Mouse (Mus musculus) ovary, postnatal 10 days (tissue): ENCODE measurements around the gene Cx3cr1.
A peak's percentile ranks its signal among the peaks of the same experiment; 100 is the strongest.
"Not testable (repeated sequence)": the region's sequence is repeated elsewhere in the genome, so short reads cannot be mapped to it uniquely, and the experiment has no call there.

ENCODE experiments used
- DNase-seq: peaks from one replicate; pipeline ENCODE4 v3.0.0; 2022; ENCODE audit warnings: low spot score

Gene Cx3cr1

GRCm38 (mm10) chr9:120069779-120070178 lies at the start of gene Cx3cr1:
TSS of gene Cx3cr1 (minus strand) at chr9:120069879.
- DNase-seq = no peak

- DNase-seq = no peak
Observed at GRCm38 (mm10) chr9:120118212-120118611, 48.5 kb upstream of the Cx3cr1 start.

DNA sequence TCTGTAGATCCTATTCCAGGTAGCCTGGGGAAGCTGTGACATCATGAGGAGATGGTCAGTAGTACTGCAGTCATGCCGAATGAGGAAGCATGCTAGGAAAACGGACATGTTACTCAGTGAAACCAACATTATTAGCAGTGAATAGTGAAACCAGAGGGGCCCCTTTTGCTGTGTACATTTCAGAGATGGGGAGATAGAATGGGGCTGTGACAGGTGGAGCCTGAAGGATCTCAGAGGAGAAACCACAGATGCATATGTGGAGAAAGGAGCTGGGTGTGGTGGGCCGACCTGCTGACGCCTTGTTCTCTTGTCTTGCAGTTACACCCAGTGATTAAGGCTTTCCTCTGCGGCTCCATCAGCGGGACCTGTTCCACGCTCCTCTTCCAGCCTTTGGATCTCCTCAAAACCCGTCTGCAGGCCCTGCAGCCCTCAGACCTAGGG lies 46.5 kb upstream of the Cx3cr1 start:
- DNase-seq = no peak

DNA sequence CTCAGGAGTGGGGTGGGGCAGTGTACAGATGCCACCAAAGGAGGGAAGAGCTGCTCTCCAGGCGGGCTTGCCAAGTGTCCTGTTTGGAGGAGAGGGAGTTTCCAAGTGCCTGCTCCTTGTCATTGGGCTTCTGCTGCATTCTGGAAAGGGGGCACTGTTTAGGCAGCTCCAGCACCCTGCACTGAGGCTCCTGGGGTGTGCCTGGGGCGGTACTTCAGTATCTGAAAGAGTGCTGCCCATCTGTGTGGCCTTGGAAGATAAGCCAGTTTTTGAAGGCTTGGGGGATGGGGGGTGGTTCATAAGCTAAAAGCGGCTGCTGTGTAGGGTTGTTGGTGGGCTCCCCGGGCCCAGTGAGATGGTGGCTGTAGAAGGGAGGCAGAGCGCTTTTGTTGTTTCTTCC lies 45.9 kb upstream of the Cx3cr1 start:
- DNase-seq = no peak

DNA sequence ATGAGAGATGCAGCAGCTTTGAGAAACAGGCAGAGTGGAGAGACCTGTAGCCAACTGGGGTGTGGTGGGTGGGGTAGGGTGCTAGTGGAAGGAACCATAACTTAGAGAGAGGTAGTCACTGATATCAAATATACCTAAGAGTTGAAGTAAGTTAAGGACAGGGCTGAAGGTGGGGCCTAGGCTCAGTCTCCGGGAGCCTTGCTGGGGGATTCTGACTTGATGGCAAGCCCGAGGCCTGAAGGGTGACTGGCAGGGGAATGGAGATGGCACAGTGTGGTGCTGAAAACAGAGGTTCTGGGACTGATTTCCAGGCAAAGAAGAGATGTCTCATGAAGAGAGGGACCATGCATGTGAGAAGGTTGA lies 45.1 kb upstream of the Cx3cr1 start:
- no peak for DNase-seq

GRCm38 (mm10) chr9:120114051-120114788 lies 44.5 kb upstream of the Cx3cr1 start:
- no peak for DNase-seq

DNA sequence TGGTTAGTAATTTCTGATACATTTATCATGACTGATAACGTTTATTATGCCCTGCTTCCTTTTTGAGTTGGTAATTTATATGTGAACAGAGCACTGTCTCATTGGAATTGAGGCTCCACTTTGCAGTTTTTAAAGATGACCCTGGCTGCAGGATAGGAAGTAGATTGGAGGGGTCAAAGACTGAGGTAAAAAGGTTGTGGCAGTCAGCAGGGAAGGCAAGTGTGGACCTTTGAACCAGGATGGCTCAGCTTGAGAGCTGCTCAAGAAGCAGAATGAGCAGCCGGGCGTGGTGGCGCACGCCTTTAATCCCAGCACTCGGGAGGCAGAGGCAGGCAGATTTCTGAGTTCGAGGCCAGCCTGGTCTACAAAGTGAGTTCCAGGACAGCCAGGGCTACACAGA lies 43.8 kb upstream of the Cx3cr1 start:
- no peak for DNase-seq

DNA sequence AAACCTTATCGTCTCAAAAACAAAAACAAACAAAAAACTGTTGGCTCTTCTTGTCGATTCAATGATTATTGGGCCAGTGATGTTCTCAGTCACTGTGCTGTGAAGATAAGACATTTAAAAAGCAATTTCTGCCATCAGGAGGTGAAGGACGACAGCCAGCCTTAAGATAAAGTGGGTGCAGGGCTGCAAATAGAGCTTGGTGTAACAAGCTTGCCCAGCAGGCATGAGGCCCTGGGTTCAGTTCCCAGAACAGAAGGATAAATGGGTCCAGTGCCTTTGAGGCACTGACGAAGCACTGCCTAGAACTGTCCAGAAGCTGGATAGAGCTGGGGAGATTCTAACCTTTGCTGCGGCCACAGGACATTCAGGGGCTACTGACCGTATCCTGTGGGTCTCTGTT lies 42.8 kb upstream of the Cx3cr1 start:
- no peak for DNase-seq

DNA sequence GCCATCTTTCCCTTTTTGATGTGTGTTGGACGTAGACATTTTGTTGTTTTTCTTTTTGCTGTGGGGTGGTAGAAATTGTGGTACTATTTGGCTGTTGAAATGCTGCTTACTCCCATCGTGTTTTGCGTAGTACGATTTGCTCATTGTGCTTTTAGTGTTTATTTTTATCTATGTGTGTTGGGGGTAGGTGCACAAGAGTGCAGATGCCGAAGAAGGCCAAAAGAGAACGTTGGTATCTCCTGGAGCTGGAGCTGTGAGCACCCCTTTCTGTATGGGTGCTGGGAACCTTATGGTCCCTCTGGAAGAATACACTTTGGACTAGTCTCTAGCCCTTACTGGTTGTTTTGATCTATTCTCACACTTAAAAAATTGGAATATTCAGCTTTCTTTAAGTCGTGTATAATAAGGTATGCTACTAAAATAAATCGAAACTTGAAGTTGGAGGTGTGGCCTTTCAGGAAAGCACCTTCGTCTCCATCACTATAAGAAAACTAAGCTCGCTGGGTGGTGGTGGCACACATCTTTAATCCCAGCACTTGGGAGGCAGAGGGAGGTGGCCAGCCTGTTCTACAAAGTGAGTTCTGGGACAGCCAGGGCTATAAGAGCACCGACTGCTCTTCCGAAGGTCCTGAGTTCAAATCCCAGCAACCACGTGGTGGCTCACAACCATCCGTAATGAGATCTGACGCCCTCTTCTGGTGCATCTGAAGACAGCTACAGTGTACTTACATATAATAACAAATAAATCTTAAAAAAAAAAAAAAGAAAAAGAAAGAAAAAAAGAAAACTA lies 41.7 kb upstream of the Cx3cr1 start:
- no peak for DNase-seq

DNA sequence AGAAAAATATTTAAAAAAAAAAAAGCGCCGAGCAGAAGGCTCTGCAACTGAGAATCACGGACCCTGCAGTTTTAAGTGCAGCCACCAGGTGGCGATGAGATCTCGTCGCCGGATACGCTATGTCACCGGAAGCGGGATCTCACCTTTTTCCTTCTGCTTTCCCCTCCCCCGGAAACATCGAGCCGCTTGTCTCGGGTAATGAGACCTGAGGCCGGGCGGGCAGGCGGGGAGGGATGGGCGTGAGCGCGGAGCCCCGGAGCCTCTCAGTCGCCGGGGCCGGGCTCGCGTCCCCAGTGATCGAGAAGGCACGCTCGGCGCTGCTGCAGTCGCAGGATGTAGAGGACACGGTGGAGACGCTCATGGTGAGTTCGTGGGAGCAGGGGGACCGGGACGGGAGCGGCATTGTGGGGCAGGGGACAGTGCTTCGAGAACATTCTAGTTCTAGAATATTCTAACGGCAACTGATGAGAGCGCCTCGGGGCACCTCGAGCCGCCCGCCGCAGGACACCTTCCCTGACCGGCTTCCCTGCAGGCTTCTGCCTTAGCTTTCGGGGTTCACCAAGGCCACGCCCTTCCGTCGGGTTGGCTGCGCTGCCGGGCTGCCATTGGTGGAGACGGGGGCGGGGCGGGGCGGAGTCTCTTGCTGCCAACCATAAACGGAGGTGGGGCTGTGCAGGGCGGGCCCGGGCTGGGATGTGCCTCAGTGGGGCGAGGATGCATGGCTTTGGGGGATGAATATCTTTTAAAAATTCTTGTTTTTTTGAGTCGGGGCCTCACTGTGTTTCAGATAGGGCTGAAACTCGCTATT lies 40.7 kb upstream of the Cx3cr1 start, which contains the start of gene Slc25a38:
Gene Slc25a38, plus strand, starts transcription at position 164 of the 808 bp plus-strand sequence.
- peak; percentile 89 for DNase-seq

GRCm38 (mm10) chr9:120108953-120109352 lies 39.3 kb upstream of the Cx3cr1 start:
- DNase-seq = not testable (repeated sequence)

DNA sequence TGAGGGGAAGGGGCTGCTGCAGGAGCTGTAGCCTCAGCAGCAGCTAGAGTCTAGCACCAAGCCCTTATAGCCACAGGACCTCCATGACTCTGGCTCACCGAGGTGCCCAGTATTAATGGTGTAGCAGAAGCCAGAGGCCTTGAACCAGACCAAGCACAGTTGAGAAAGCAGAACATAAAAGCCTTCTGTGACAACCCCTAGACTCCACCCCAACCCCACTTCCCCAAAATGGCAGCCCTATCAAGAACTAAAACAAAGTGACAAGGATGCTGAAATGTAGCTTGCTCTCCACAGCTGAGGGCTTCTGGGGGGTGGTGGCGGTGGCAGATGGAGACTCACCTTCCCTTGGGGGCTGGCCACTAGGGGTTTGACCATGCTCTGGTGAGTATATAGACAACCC lies 31.5 kb upstream of the Cx3cr1 start:
- no peak for DNase-seq

DNA sequence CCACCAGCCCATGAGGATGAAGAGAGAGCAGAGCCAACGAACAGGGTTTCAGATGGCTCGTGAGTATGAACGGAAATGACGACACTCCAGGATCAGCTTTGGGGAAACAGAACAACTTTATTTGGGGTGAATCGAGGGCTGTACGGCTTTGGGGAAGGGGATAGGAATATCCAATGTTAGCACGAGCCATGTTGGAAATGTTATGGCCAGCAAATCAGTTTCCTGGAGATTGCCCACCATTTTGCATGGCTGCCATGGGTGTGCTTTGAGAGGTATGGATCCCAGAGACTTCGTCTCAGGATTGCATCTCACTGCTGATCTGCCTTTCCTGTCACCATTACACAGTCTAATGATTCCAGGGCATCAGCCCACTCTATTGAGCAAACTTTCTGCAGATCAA lies 29.6 kb upstream of the Cx3cr1 start:
- no peak for DNase-seq

DNA sequence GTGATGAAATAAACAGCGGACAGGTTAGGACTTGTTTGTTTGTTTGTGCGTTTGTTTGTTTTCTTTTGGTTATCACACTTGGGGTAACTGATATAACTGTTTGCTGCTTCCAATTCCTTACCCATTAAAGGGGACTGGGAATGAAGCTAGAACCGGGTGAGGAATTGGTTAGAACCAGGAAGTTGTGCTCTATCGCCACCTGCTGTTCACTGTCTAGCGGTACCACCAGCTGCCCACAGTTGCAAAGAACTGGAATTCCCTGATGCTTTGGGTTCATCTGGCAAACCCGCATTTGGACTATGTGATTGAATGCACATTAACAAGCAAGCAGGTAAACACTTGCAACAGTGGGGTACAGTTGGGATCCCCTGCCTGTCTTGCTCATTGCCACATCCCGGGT lies 29.0 kb upstream of the Cx3cr1 start:
- DNase-seq = no peak

GRCm38 (mm10) chr9:120095886-120096285 lies 26.2 kb upstream of the Cx3cr1 start:
- DNase-seq = no peak

GRCm38 (mm10) chr9:120093701-120094100 lies 24.0 kb upstream of the Cx3cr1 start:
- no peak for DNase-seq

DNA sequence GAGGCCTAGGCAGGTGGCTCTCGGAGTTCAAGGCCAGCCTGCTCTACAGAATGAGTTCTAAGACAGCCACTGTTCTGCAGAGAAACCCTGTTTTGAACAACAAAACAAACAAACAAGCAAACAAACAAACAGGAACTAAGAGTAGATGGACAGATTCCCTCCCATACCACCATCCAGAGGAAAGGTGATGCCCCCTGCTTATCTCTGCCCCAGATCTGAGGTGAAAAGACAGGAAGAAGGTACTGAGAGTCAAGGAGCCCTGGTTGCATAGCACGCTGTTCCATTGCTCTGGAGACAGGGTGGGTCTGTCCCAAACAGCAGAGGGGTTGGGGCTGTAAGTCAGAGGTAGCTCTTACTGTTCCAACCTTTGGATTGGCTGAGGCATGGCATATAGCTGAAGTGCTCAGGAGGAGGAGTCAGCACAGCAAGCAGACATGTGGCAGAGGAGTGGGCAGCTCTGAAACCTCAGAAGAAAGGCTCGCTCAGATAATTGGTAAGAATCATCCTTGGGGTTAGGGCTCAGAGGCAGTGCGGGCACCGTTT lies 22.1 kb upstream of the Cx3cr1 start, which contains the start of gene Ccr8:
Gene Ccr8, plus strand, starts transcription at position 419 of the 543 bp plus-strand sequence.
- no peak for DNase-seq

DNA sequence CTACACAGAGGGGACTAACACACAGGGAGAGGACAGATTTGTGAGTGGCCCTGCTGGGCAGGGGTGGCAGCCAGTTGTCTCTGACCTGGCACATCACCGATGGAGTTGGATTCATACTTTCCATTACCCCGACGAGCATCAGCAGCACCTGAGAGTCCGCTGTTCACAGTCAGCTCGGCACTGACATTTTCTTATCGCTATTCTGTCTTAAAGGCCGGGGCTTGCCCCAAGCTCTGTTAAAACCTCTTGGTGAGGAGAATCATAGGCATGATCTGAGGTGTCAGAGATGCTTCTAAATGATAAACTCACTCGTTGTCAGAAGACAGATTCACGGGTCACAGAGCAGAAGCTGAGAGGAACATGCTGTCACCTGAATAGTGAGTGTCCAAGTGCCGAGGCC lies 21.4 kb upstream of the Cx3cr1 start:
- DNase-seq = no peak

- DNase-seq = no peak
Observed at GRCm38 (mm10) chr9:120089125-120089524, 19.4 kb upstream of the Cx3cr1 start.

DNA sequence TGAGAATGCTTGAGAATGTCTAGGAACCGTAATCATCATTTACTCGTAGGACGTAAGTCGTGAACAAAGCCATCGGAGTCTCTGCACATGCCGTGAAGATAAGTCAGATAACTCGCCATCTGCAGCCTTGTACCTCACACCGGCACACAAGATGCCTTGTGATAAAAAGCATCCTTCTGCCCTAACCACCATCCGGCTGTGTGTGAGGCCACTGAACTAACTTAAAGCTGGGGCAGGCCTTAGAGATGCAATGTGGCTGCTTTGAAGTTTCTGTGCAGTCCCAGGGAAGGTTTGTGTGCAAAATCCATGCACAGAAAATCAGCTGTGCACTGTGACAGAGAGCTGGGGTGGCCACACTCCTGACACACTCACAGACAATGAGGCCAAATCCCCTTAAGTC lies 14.7 kb upstream of the Cx3cr1 start:
- no peak for DNase-seq

DNA sequence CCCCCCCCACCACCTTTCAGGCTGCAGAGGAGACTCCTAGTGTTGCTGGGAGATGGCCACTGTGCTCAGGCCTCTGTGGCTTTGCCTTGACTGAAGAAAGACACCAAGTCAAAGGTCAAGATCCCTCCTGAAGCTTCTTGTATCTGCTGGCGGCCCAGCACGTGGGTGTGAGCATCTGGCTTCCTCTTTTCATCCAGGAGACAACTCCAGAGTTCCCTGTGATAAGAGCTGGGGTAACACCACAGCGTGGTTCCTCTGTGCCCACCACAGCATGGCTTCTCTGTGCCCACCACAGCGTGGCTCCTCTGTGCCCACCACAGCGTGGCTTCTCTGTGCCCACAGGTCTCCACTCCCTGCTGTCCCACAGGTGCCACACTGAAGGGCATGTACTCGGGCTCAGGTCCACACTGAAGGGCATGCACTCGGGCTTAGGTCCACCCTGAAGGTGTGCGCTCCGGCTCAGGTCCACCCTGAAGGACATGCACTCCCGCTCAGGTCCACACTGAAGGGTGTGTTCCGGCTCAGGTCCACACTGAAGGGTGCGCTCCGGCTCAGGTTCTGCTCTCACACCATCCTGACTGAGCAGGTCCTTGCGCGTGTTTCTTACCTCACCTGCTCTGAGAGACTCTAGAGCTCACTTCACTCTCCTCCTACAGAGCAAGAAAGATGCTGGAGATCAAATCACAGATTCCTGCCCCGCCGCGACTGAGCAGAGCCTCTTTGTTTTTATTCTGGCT lies 13.6 kb upstream of the Cx3cr1 start:
- DNase-seq = no peak

DNA sequence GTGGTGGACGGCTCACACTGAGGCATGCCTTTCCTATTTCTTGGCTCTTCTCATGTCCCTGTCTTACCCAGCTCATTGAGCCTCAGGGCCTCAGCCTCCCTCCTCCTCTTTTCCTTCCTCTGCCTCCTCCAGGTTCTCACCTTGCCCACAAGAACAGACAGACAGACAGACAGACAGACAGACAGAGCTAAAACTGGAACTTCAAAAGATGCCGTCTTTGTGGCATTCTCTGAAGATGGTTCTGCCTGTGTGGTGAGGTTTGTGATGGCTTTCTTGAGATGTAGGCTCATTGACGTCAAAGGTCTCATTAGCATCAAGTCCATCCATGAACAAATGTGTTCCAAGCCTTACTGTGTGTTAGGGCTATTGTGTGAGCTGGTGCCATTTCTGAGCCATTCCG lies 13.0 kb upstream of the Cx3cr1 start:
- DNase-seq = no peak
